Mouse (Mus musculus) left cerebral cortex, adult 2 months (tissue): ENCODE results near the gene 2310034G01Rik. TPM values are rescaled to one million over a fixed set of nuclear protein-coding genes. Genes with fewer than 3 reads are reported as not detected.

Experiments used
- DNase-seq, 2 experiments: peaks; one replicate each; pipeline ENCODE4 v3.0.0; 2021 to 2022; ENCODE audit warnings: low spot score in 2 of 2, mixed read lengths in 1 of 2; ENCODE audit errors: extremely low spot score in 1 of 2
- H3K27ac ChIP-seq: fragments of 200-600 bp; 2 replicates; pipeline ENCODE4 v1.8.1; 2022
- H3K4me3 ChIP-seq: fragments of 200-600 bp; 2 replicates; pipeline ENCODE4 v1.8.1; 2022
- CTCF ChIP-seq: fragments of 200-600 bp; IDR thresholded peaks from 2 replicates; pipeline ENCODE4 v1.8.1; 2022; ENCODE audit warnings: antibody characterized with exemption, mild to moderate bottlenecking, moderate library complexity
- intact Hi-C: fragments of 180-260 bp; cut with DNase I; formaldehyde crosslinking; loops from one replicate; pipeline ENCODE4 v1.15.1; 2025
- total RNA-seq, 2 experiments: library from RNA; stranded (reverse); gene quantifications; 2 replicates each; pipeline ENCODE4 v1.2.3; 2021

Gene 2310034G01Rik
- total RNA-seq, 2 experiments from 2014 or later: 0.66 to 0.91 TPM

- intact Hi-C loops: loop anchor here (2.0 kb wide), 1 partner anchor 18 kb away; the partner anchor contains the start of gene Cuedc2
- Histone ChIP-seq H3K27ac (peak overlapping the region; percentile 92), H3K4me3 (peak overlapping the region; percentile 74)
- TF ChIP-seq CTCF: no peak
- peak; percentile 90 to 91 for DNase-seq
Observed at GRCm38 (mm10) chr19:46356701-46357138, 6.6 kb upstream of the 2310034G01Rik start.

- no peak for TF ChIP-seq CTCF
- Histone ChIP-seq H3K27ac (peak overlapping the region; percentile 85), H3K4me3 (peak overlapping the region; percentile 83)
- no peak for DNase-seq
- intact Hi-C loops: loop anchor here (2.0 to 5.0 kb wide), 2 partner anchors 45 to 153 kb away; partner anchors contain the start of genes Actr1a and Trim8
Observed at GRCm38 (mm10) chr19:46349550-46349949, 552 bp downstream of the 2310034G01Rik start.

- DNase-seq: peak; percentile 92 to 94
- no peak; the same call in 1 of the 2 replicates for TF ChIP-seq CTCF
- Histone ChIP-seq H3K4me3 (peak overlapping the region; percentile 83), H3K27ac (peak overlapping the region; percentile 94)
- intact Hi-C loops: loop anchor here (2.0 to 5.0 kb wide), 2 partner anchors 46 to 153 kb away; partner anchors contain the start of genes Actr1a and Trim8
Observed at GRCm38 (mm10) chr19:46348761-46349458, 1.2 kb downstream of the 2310034G01Rik start.

GRCm38 (mm10) chr19:46347936-46348668 lies 2.0 kb downstream of the 2310034G01Rik start:
- TF ChIP-seq CTCF: no peak
- intact Hi-C loops: loop anchor here (2.0 to 5.0 kb wide), 2 partner anchors 47 to 154 kb away; partner anchors contain the start of genes Actr1a and Trim8
- Histone ChIP-seq H3K4me3 (peak overlapping the region; percentile 83), H3K27ac (peak overlapping the region; percentile 94)
- no peak for DNase-seq

- no peak for TF ChIP-seq CTCF
- Histone ChIP-seq H3K27ac (no peak overlapping the region), H3K4me3 (no peak overlapping the region)
- DNase-seq: no peak
- intact Hi-C loops: loop anchor here (5.0 kb wide), 1 partner anchor 155 kb away; the partner anchor contains the start of gene Trim8
Observed at GRCm38 (mm10) chr19:46347146-46347545, 3.0 kb downstream of the 2310034G01Rik start.

- H3K27ac ChIP-seq: no peak overlapping the region
- no peak for DNase-seq
- TF ChIP-seq CTCF: no peak
- intact Hi-C loops: loop anchor here (5.0 kb wide), 1 partner anchor 157 kb away; the partner anchor contains the start of gene Trim8
- H3K4me3 ChIP-seq: no peak overlapping the region
Observed at GRCm38 (mm10) chr19:46344710-46345419, 5.2 kb downstream of the 2310034G01Rik start.

- TF ChIP-seq CTCF: no peak
- Histone ChIP-seq H3K27ac (peak overlapping the region; percentile 94), H3K4me3 (no peak overlapping the region)
- DNase-seq: peak in 1 of 2 experiments; percentile 35
- intact Hi-C loops: loop anchor here (2.0 kb wide), 3 partner anchors 17 to 111 kb away; no protein-coding TSS in a partner anchor
Observed at GRCm38 (mm10) chr19:46339287-46339971, 10.7 kb downstream of the 2310034G01Rik start.

GRCm38 (mm10) chr19:46338942-46339286 lies 11.2 kb downstream of the 2310034G01Rik start:
- DNase-seq: no peak
- intact Hi-C loops: loop anchor here (2.0 kb wide), 3 partner anchors 18 to 112 kb away; no protein-coding TSS in a partner anchor
- Histone ChIP-seq H3K4me3 (peak overlapping the region; percentile 24; the same call in 1 of the 2 replicates), H3K27ac (peak overlapping the region; percentile 94)
- TF ChIP-seq CTCF: no peak

GRCm38 (mm10) chr19:46338331-46338936 lies 11.7 kb downstream of the 2310034G01Rik start, which contains the start of gene Cuedc2:
Gene Cuedc2, minus strand, starts transcription at chr19:46338702.
- peak; percentile 97 to 99 for DNase-seq
- Histone ChIP-seq H3K4me3 (peak within 1 kb of the TSS; percentile 79), H3K27ac (peak within 1 kb of the TSS; percentile 94)
- intact Hi-C loops: loop anchor here (2.0 kb wide), 3 partner anchors 18 to 112 kb away; no protein-coding TSS in a partner anchor
- peak; percentile 80 for TF ChIP-seq CTCF

- no peak for DNase-seq
- peak overlapping the region; percentile 79 for H3K4me3 ChIP-seq
- no peak for TF ChIP-seq CTCF
- intact Hi-C loops: loop anchor here (2.0 kb wide), 3 partner anchors 19 to 113 kb away; no protein-coding TSS in a partner anchor
- H3K27ac ChIP-seq: peak overlapping the region; percentile 94
Observed at GRCm38 (mm10) chr19:46337719-46338330, 12.3 kb downstream of the 2310034G01Rik start.
